Mouse (Mus musculus) midbrain, embryonic 12.5 days (tissue): ENCODE data around the gene Nrgn. TPM values are rescaled to one million over a fixed set of nuclear protein-coding genes. Genes with fewer than 3 reads are reported as not detected.

Source experiments
- ATAC-seq: fragments of 200-750 bp; cut with Nextera tagmentation; 2 replicates; pipeline ENCODE4 v1.8.0; 2017; ENCODE audit warnings: low read depth, moderate TSS enrichment, moderate library complexity; ENCODE audit not compliant: low FRiP score
- H3K27ac ChIP-seq: fragments of 300-500 bp; sonication (generic); replicated peaks from 2 replicates; pipeline ENCODE4 v1.5.1; 2016; ENCODE audit warnings: mild to moderate bottlenecking
- H3K27me3 ChIP-seq: fragments of 300-500 bp; sonication (generic); 2 replicates; pipeline ENCODE4 v1.6.1; 2016; ENCODE audit warnings: mild to moderate bottlenecking
- H3K36me3 ChIP-seq: fragments of 300-500 bp; sonication (generic); 2 replicates; pipeline ENCODE4 v1.6.1; 2016
- H3K4me1 ChIP-seq: fragments of 300-500 bp; sonication (generic); 2 replicates; pipeline ENCODE4 v1.6.1; 2016
- H3K4me2 ChIP-seq: fragments of 300-500 bp; sonication (generic); replicated peaks from 2 replicates; pipeline ENCODE4 v1.6.1; 2016; ENCODE audit warnings: mild to moderate bottlenecking, moderate library complexity
- H3K4me3 ChIP-seq: fragments of 300-500 bp; sonication (generic); 2 replicates; pipeline ENCODE4 v1.5.1; 2016; ENCODE audit warnings: mild to moderate bottlenecking
- H3K9ac ChIP-seq: fragments of 300-500 bp; sonication (generic); replicated peaks from 2 replicates; pipeline ENCODE4 v1.6.1; 2016; ENCODE audit warnings: mild to moderate bottlenecking, moderate library complexity
- H3K9me3 ChIP-seq: fragments of 300-500 bp; sonication (generic); 2 replicates; pipeline ENCODE4 v1.6.1; 2016; ENCODE audit warnings: mild to moderate bottlenecking
- WGBS: fragments of 180-500 bp; shearing (Covaris S2); methylation state at CpG from one replicate; pipeline ENCODE4 v1.1.7; 2016; 5-methylcytosine and 5-hydroxymethylcytosine counted together
- polyA plus RNA-seq: library from polyadenylated mRNA; unstranded; fragments of >200 nt; fragmentation: Nextera tagmentation; extraction: Ambion mirVana; gene quantifications from 2 replicates; pipeline ENCODE4 v1.2.1, GENCODE M21; 2016

Nrgn gene
- polyA plus RNA-seq, 1 experiment from 2014 or later, result 3.4 TPM

- H3K9ac ChIP-seq, result no peak overlapping the region
- no peaks in the 10 kb centered on the region for H3K9me3 ChIP-seq
- no peak for ATAC-seq
- no peak overlapping the region for H3K4me2 ChIP-seq
- H3K4me1 ChIP-seq, result no peaks in the 10 kb centered on the region
- WGBS, result 85% methylated on average over 5 of the region's 5 CpGs
- no peak overlapping the region for H3K4me3 ChIP-seq
- H3K27ac ChIP-seq, result no peak overlapping the region
- H3K27me3 ChIP-seq, result peaks cover 49% of the 10 kb centered on the region
- H3K36me3 ChIP-seq, result no peaks in the 10 kb centered on the region
These were observed 14.9 kb downstream of the Nrgn start for GRCm38 (mm10) chr9:37537658-37538250.

- no peak overlapping the region for H3K4me2 ChIP-seq
- H3K27me3 ChIP-seq, result peaks cover 47% of the 10 kb centered on the region
- 89% methylated on average over 4 of the region's 4 CpGs for WGBS
- H3K27ac ChIP-seq, result no peak overlapping the region
- H3K4me3 ChIP-seq, result no peak overlapping the region
- H3K9me3 ChIP-seq, result no peaks in the 10 kb centered on the region
- H3K4me1 ChIP-seq, result no peaks in the 10 kb centered on the region
- no peak for ATAC-seq
- no peak overlapping the region for H3K9ac ChIP-seq
- no peaks in the 10 kb centered on the region for H3K36me3 ChIP-seq
These were observed 15.9 kb downstream of the Nrgn start for GRCm38 (mm10) chr9:37536851-37537250.

- peaks cover 34% of the 10 kb centered on the region for H3K4me1 ChIP-seq
- no peaks in the 10 kb centered on the region for H3K9me3 ChIP-seq
- H3K27me3 ChIP-seq, result peaks cover 67% of the 10 kb centered on the region
- H3K27ac ChIP-seq, result no peak overlapping the region
- WGBS, result 2% methylated on average over 31 of the region's 31 CpGs
- peak overlapping the region; percentile 39 for H3K4me3 ChIP-seq
- peak overlapping the region; percentile 59 for H3K4me2 ChIP-seq
- ATAC-seq, result peak; percentile 50; the same call in 1 of the 2 replicates
- 0 out of 2 replicates have a peak overlapping the region, but pooled peaks have one; percentile 46 for H3K9ac ChIP-seq
- H3K36me3 ChIP-seq, result no peaks in the 10 kb centered on the region
These were observed 21.6 kb downstream of the Nrgn start for GRCm38 (mm10) chr9:37530888-37531705.

- Histone ChIP-seq H3K4me3 (peak overlapping the region; percentile 39), H3K36me3 (0 out of 2 replicates have a peak, but pooled peaks cover under 1% of the 10 kb centered on the region), H3K4me2 (peak overlapping the region; percentile 59), H3K27ac (no peak overlapping the region), H3K9me3 (no peaks in the 10 kb centered on the region), H3K9ac (peak overlapping the region; percentile 46; the same call in 1 of the 2 replicates), H3K4me1 (peaks cover 34% of the 10 kb centered on the region), H3K27me3 (peaks cover 76% of the 10 kb centered on the region)
- peak; percentile 57; the same call in 1 of the 2 replicates for ATAC-seq
- 1% methylated on average over 32 of the region's 32 CpGs for WGBS
These were observed 22.4 kb downstream of the Nrgn start for GRCm38 (mm10) chr9:37530031-37530887.

GRCm38 (mm10) chr9:37528225-37528970 is 24.3 kb downstream of the Nrgn start:
- Histone ChIP-seq H3K36me3 (peaks cover 11% of the 10 kb centered on the region), H3K4me2 (no peak overlapping the region), H3K9me3 (no peaks in the 10 kb centered on the region), H3K27ac (no peak overlapping the region), H3K27me3 (peaks cover 78% of the 10 kb centered on the region), H3K9ac (no peak overlapping the region), H3K4me3 (peak overlapping the region; percentile 2; the same call in 1 of the 2 replicates), H3K4me1 (peaks cover 34% of the 10 kb centered on the region)
- WGBS, result 26% methylated on average over 9 of the region's 9 CpGs
- ATAC-seq, result no peak

- peaks cover 34% of the 10 kb centered on the region for H3K4me1 ChIP-seq
- no peak within 1 kb of the TSS for H3K27ac ChIP-seq
- 0 out of 2 replicates have a peak, but pooled peaks have one; percentile 12 for ATAC-seq
- H3K4me3 ChIP-seq, result peak within 1 kb of the TSS; percentile 2; the same call in 1 of the 2 replicates
- 0 out of 2 replicates have a peak within 1 kb of the TSS, but pooled peaks have one; percentile 22 for H3K4me2 ChIP-seq
- peaks cover 18% of the 10 kb centered on the region for H3K36me3 ChIP-seq
- no peak within 1 kb of the TSS for H3K9ac ChIP-seq
- peaks cover 74% of the 10 kb centered on the region for H3K27me3 ChIP-seq
- 3% methylated on average over 41 of the region's 41 CpGs for WGBS
- H3K9me3 ChIP-seq, result no peaks in the 10 kb centered on the region
These were observed 25.1 kb downstream of the Nrgn start, which contains the start of gene Esam for GRCm38 (mm10) chr9:37527396-37528224. TSS of gene Esam (plus strand) at chr9:37528078.

- H3K4me2 ChIP-seq, result 0 out of 2 replicates have a peak overlapping the region, but pooled peaks have one; percentile 22
- peaks cover 18% of the 10 kb centered on the region for H3K36me3 ChIP-seq
- H3K9me3 ChIP-seq, result no peaks in the 10 kb centered on the region
- H3K27me3 ChIP-seq, result peaks cover 67% of the 10 kb centered on the region
- ATAC-seq, result peak; percentile 17; the same call in 1 of the 2 replicates
- no peak overlapping the region for H3K27ac ChIP-seq
- 22% methylated on average over 21 of the region's 21 CpGs for whole genome bisulfite sequencing
- no peak overlapping the region for H3K9ac ChIP-seq
- H3K4me1 ChIP-seq, result peaks cover 34% of the 10 kb centered on the region
- no peak overlapping the region for H3K4me3 ChIP-seq
These were observed 26.0 kb downstream of the Nrgn start for GRCm38 (mm10) chr9:37526443-37527395.

GRCm38 (mm10) chr9:37525461-37525860 is 27.2 kb downstream of the Nrgn start:
- Histone ChIP-seq H3K36me3 (peaks cover 27% of the 10 kb centered on the region), H3K4me2 (no peak overlapping the region), H3K27me3 (peaks cover 54% of the 10 kb centered on the region), H3K4me3 (no peak overlapping the region), H3K9ac (no peak overlapping the region), H3K4me1 (peaks cover 23% of the 10 kb centered on the region), H3K9me3 (no peaks in the 10 kb centered on the region), H3K27ac (no peak overlapping the region)
- no peak for ATAC-seq
- WGBS, result 90% methylated on average over 2 of the region's 2 CpGs

GRCm38 (mm10) chr9:37519995-37520394 is 32.7 kb downstream of the Nrgn start:
- Histone ChIP-seq H3K27ac (no peak overlapping the region), H3K9me3 (no peaks in the 10 kb centered on the region), H3K4me2 (no peak overlapping the region), H3K4me1 (no peaks in the 10 kb centered on the region), H3K36me3 (peaks cover 42% of the 10 kb centered on the region), H3K4me3 (no peak overlapping the region), H3K27me3 (no peaks in the 10 kb centered on the region), H3K9ac (no peak overlapping the region)
- no peak for ATAC-seq
- 94% methylated on average over 2 of the region's 2 CpGs for WGBS

- Histone ChIP-seq H3K4me1 (no peaks in the 10 kb centered on the region), H3K9me3 (no peaks in the 10 kb centered on the region), H3K27ac (no peak overlapping the region), H3K27me3 (no peaks in the 10 kb centered on the region), H3K9ac (no peak overlapping the region), H3K4me2 (no peak overlapping the region), H3K36me3 (peaks cover 36% of the 10 kb centered on the region), H3K4me3 (no peak overlapping the region)
- 93% methylated on average over 8 of the region's 8 CpGs for WGBS
- no peak for ATAC-seq
These were observed 33.7 kb downstream of the Nrgn start for GRCm38 (mm10) chr9:37518991-37519390.
